Mouse (Mus musculus) spleen, adult 2 months (tissue): Measurements from ENCODE around the gene Mettl16.

Experiments
- CTCF ChIP-seq: fragments of 200-500 bp; IDR thresholded peaks from 2 replicates; pipeline ENCODE4 v1.5.1; 2011; ENCODE audit warnings: mild to moderate bottlenecking, inconsistent platforms; ENCODE audit not compliant: insufficient read depth, insufficient read length, insufficient replicate concordance; ENCODE audit errors: extremely low read depth
- POLR2A ChIP-seq: fragments of 200-500 bp; IDR thresholded peaks from 2 replicates; pipeline ENCODE4 v1.6.1; 2011; ENCODE audit warnings: low read depth, low read length, inconsistent platforms

- TF ChIP-seq CTCF (no peak), POLR2A (no peak)
Measured at GRCm38 (mm10) chr11:74827791-74828403, 57.3 kb downstream of the Mettl16 start.
